Mouse (Mus musculus) forebrain, embryonic 16.5 days (tissue): ENCODE measurements at regions not wholly inside any gene's neighbourhood (a gene's known extent, or its start where the extent isn't known, plus 50 kb on each side); places are given as distances from the start of the nearest gene placed in this dataset.

ENCODE experiments used
- ATAC-seq: fragments of 200-750 bp; cut with Nextera tagmentation; 2 replicates; pipeline ENCODE4 v1.8.0; 2017; ENCODE audit warnings: mild to moderate bottlenecking, moderate library complexity
- H3K27ac ChIP-seq: fragments of 300-500 bp; sonication (generic); 2 replicates; pipeline ENCODE4 v1.5.1; 2014; ENCODE audit warnings: low read length, control low read depth
- H3K27me3 ChIP-seq: fragments of 300-500 bp; sonication (generic); replicated peaks from 2 replicates; pipeline ENCODE4 v1.6.1; 2014; ENCODE audit warnings: low read length; ENCODE audit not compliant: control insufficient read depth, insufficient read depth
- H3K36me3 ChIP-seq: fragments of 300-500 bp; sonication (generic); 2 replicates; pipeline ENCODE4 v1.6.1; 2014; ENCODE audit not compliant: control insufficient read depth, insufficient read depth
- H3K4me1 ChIP-seq: fragments of 300-500 bp; sonication (generic); replicated peaks from 2 replicates; pipeline ENCODE4 v1.6.1; 2014; ENCODE audit warnings: low read length; ENCODE audit not compliant: control insufficient read depth, insufficient read depth
- H3K4me2 ChIP-seq: fragments of 300-500 bp; sonication (generic); 2 replicates; pipeline ENCODE4 v1.6.1; 2014; ENCODE audit warnings: mild to moderate bottlenecking, low read length, control low read depth
- H3K4me3 ChIP-seq: fragments of 300-500 bp; sonication (generic); replicated peaks from 2 replicates; pipeline ENCODE4 v1.5.1; 2014; ENCODE audit warnings: mild to moderate bottlenecking, low read length, control low read depth
- H3K9ac ChIP-seq: fragments of 300-500 bp; sonication (generic); replicated peaks from 2 replicates; pipeline ENCODE4 v1.6.1; 2014; ENCODE audit warnings: low read depth, low read length, control low read depth
- H3K9me3 ChIP-seq: fragments of 300-500 bp; sonication (generic); 2 replicates; pipeline ENCODE4 v1.6.1; 2016; ENCODE audit warnings: low read length; ENCODE audit not compliant: control insufficient read depth
- WGBS: fragments of 180-500 bp; shearing (Covaris S2); extraction: QIAGEN DNeasy Blood & Tissue Kit; methylation state at CpG from one replicate; pipeline ENCODE4 v1.1.7; 2014; 5-methylcytosine and 5-hydroxymethylcytosine counted together

GRCm38 (mm10) chr4:8927276-8927906, 688.5 kb upstream of the Car8 start:
- ATAC-seq, result no peak
- H3K36me3 ChIP-seq, result no peaks in the 10 kb centered on the region
- H3K9ac ChIP-seq, result no peak overlapping the region
- no peaks in the 10 kb centered on the region for H3K27me3 ChIP-seq
- H3K4me1 ChIP-seq, result peaks cover 14% of the 10 kb centered on the region
- 34% methylated on average over 8 of the region's 8 CpGs for WGBS
- H3K9me3 ChIP-seq, result no peaks in the 10 kb centered on the region
- no peak overlapping the region for H3K27ac ChIP-seq
- no peak overlapping the region for H3K4me2 ChIP-seq
- no peak overlapping the region for H3K4me3 ChIP-seq

- no peak overlapping the region for H3K4me2 ChIP-seq
- WGBS, result 45% methylated on average over 9 of the region's 9 CpGs
- no peaks in the 10 kb centered on the region for H3K27me3 ChIP-seq
- no peak overlapping the region for H3K9ac ChIP-seq
- H3K4me3 ChIP-seq, result no peak overlapping the region
- H3K4me1 ChIP-seq, result peaks cover 20% of the 10 kb centered on the region
- H3K9me3 ChIP-seq, result no peaks in the 10 kb centered on the region
- ATAC-seq, result no peak
- no peaks in the 10 kb centered on the region for H3K36me3 ChIP-seq
- no peak overlapping the region for H3K27ac ChIP-seq
Measured at GRCm38 (mm10) chr4:8926642-8927275, 687.9 kb upstream of the Car8 start.

GRCm38 (mm10) chr4:8922695-8923363, 684.0 kb upstream of the Car8 start:
- H3K9me3 ChIP-seq, result no peaks in the 10 kb centered on the region
- no peak overlapping the region for H3K4me2 ChIP-seq
- ATAC-seq, result 0 out of 2 replicates have a peak, but pooled peaks have one; percentile 22
- no peak overlapping the region for H3K27ac ChIP-seq
- H3K4me1 ChIP-seq, result peaks cover 22% of the 10 kb centered on the region
- no peak overlapping the region for H3K9ac ChIP-seq
- no peaks in the 10 kb centered on the region for H3K27me3 ChIP-seq
- H3K4me3 ChIP-seq, result no peak overlapping the region
- WGBS, result 22% methylated on average over 8 of the region's 8 CpGs
- H3K36me3 ChIP-seq, result no peaks in the 10 kb centered on the region

DNA sequence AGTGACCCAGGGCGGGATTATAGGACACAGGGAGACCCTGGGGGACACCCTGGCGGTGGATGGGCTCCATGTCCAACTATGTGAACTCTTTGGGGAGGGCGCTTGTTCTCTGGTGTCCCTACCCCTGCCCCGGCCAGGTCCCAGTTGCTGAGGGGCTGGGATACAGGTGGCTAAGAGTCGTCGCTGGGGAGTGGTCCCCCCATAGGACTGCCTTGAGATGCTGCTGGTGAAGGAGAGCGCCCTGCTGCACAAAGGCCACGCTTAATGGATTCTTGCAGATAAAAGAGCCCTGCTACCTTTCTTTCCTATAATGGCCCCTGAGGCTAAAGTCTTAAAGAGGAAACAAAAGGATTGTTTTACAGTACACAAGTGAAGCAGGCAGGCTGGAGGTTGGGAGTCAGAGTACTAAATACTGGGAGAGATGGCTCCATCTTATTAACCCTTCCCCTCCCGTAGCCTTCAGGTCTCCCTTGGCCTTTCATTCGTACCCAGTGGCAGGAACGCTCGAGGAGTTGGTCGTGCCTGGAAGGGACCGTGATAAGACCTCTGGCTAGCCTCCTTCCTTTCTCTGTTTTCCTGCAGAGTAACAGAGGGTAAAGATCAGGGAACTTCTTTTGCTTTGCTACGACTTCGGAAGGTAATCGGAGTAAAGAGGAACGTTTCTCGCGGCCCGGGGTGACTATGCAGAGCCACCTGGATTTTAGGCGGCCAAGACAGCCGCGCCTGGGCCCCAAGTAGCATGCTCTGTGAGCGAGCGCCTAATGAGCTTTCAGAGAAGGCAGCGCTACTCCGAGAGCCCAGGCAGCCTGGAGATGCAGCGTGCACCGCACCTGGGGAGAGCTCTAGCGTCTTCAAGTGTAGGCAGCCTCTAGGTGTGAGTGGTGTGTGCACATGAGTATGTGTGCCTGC, 682.9 kb upstream of the Car8 start:
- Histone ChIP-seq H3K9ac (peak overlapping the region; percentile 31), H3K27ac (no peak overlapping the region), H3K4me3 (peak overlapping the region; percentile 21; the same call in 1 of the 2 replicates), H3K4me1 (peaks cover 22% of the 10 kb centered on the region), H3K36me3 (no peaks in the 10 kb centered on the region), H3K27me3 (no peaks in the 10 kb centered on the region), H3K9me3 (no peaks in the 10 kb centered on the region), H3K4me2 (peak overlapping the region; percentile 52)
- ATAC-seq, result peak; percentile 63
- WGBS, result 6% methylated on average over 31 of the region's 31 CpGs

DNA sequence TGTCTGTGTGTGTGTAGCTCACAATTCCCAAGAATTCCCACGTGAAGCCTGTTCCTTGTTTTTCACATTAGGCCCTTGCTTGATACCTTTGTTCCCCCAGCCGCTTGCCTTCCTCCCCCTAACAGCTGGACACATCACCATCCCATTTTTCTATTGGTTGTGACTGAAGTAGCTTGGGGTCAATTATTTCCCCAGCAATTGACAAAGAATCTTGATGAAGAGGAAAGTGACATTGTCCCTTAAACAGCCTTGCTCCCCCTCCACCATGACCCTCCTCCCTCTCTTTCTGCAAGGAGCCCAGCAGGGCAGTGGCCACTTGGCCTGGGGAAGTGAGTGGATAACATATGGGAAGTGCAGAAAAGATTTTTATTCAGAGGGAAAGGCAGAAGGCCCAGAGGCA, 681.5 kb upstream of the Car8 start:
- no peak for ATAC-seq
- H3K4me1 ChIP-seq, result peaks cover 22% of the 10 kb centered on the region
- H3K4me3 ChIP-seq, result no peak overlapping the region
- no peaks in the 10 kb centered on the region for H3K36me3 ChIP-seq
- H3K27me3 ChIP-seq, result no peaks in the 10 kb centered on the region
- no peak overlapping the region for H3K4me2 ChIP-seq
- H3K9ac ChIP-seq, result no peak overlapping the region
- no peak overlapping the region for H3K27ac ChIP-seq
- 20% methylated on average over 2 of the region's 2 CpGs for WGBS
- no peaks in the 10 kb centered on the region for H3K9me3 ChIP-seq

- no peak overlapping the region for H3K9ac ChIP-seq
- no peaks in the 10 kb centered on the region for H3K36me3 ChIP-seq
- H3K9me3 ChIP-seq, result no peaks in the 10 kb centered on the region
- no peak overlapping the region for H3K4me3 ChIP-seq
- H3K4me1 ChIP-seq, result peaks cover 22% of the 10 kb centered on the region
- H3K27me3 ChIP-seq, result no peaks in the 10 kb centered on the region
- ATAC-seq, result no peak
- H3K4me2 ChIP-seq, result no peak overlapping the region
- no peak overlapping the region for H3K27ac ChIP-seq
- WGBS, result 77% methylated on average over 9 of the region's 9 CpGs
Measured at GRCm38 (mm10) chr4:8919366-8919984, 680.6 kb upstream of the Car8 start.
